10 mouse cellular contexts compared by ENCODE assay signal in genomic region chr9:101445764-101446163, GRCm38 (mm10).
DNase-seq lines count a peak whose midpoint lies in the region; ATAC-seq and TF ChIP-seq lines count a peak whose summit lies in the region.
"Had no signal": no experiment of that assay in that cellular context is flagged by ENCODE, and none has a peak within 500 bp of the region (broad histone marks: within the 10 kb centered on the region; RNA-seq: fewer than 3 reads in every experiment).

No protein-coding gene starts in this region.

- intact Hi-C loops in left cerebral cortex, postnatal 4 days (cut with DNase I), result no loop called here

- no peak for TF ChIP-seq CTCF in hindbrain, postnatal 0 days (IDR thresholded peaks at IDR 0.05; ENCODE audit: low read depth)

- no peaks in the 10 kb centered on the region for H3K4me1 ChIP-seq in hindbrain, postnatal 0 days (ENCODE audit: insufficient read depth, low read length)
- no peaks in the 10 kb centered on the region for H3K4me1 ChIP-seq in hindbrain, embryonic 11.5 days (replicated peaks; ENCODE audit: control insufficient read depth, insufficient read depth, low read length)
- no peaks in the 10 kb centered on the region for H3K4me1 ChIP-seq in heart, embryonic 16.5 days (ENCODE audit: control insufficient read depth, insufficient read depth, low read length)
- H3K4me1 ChIP-seq: megakaryocyte, embryonic 14.5 days had no signal

- H3K4me2 ChIP-seq in hindbrain, postnatal 0 days (ENCODE audit: low read depth, low read length), result no peak overlapping the region
- no peak overlapping the region for H3K4me2 ChIP-seq in hindbrain, embryonic 11.5 days (replicated peaks; ENCODE audit: low read depth, low read length)
- no peak overlapping the region for H3K4me2 ChIP-seq in heart, embryonic 16.5 days (ENCODE audit: low read depth, low read length)

- ATAC-seq in hindbrain, postnatal 0 days, result peak; percentile 83
- ATAC-seq in hindbrain, embryonic 11.5 days (ENCODE audit: low FRiP score), result no peak
- peak; percentile 28; the same call in 1 of the 2 replicates for ATAC-seq in heart, embryonic 16.5 days (replicated peaks; ENCODE audit: extremely low read depth, insufficient read depth, low FRiP score)
- ATAC-seq in megakaryocyte, adult 5-6 weeks (ENCODE audit: poor library complexity, severe bottlenecking), result no peak

- H3K27me3 ChIP-seq in hindbrain, postnatal 0 days (ENCODE audit: insufficient read depth, low read length), result no peaks in the 10 kb centered on the region
- H3K27me3 ChIP-seq in hindbrain, embryonic 11.5 days (ENCODE audit: control insufficient read depth, insufficient read depth, low read length), result no peaks in the 10 kb centered on the region
- H3K27me3 ChIP-seq in heart, embryonic 16.5 days (ENCODE audit: control insufficient read depth, insufficient read depth, low read length), result no peaks in the 10 kb centered on the region
- H3K27me3 ChIP-seq: megakaryocyte, embryonic 14.5 days had no signal

- no peaks in the 10 kb centered on the region for H3K9me3 ChIP-seq in hindbrain, postnatal 0 days (ENCODE audit: low read length)
- no peaks in the 10 kb centered on the region for H3K9me3 ChIP-seq in hindbrain, embryonic 11.5 days (ENCODE audit: control insufficient read depth, low read length)
- H3K9me3 ChIP-seq in heart, embryonic 16.5 days (replicated peaks; ENCODE audit: control insufficient read depth, low read length), result no peaks in the 10 kb centered on the region

- H3K4me3 ChIP-seq in hindbrain, postnatal 0 days (ENCODE audit: low read length), result no peak overlapping the region
- H3K4me3 ChIP-seq in hindbrain, embryonic 11.5 days (ENCODE audit: low read depth, low read length), result no peak overlapping the region
- H3K4me3 ChIP-seq in heart, embryonic 16.5 days (ENCODE audit: low read length), result no peak overlapping the region
- H3K4me3 ChIP-seq: megakaryocyte, embryonic 14.5 days had no signal

- no peak overlapping the region for H3K27ac ChIP-seq in hindbrain, postnatal 0 days
- no peak overlapping the region for H3K27ac ChIP-seq in hindbrain, embryonic 11.5 days (ENCODE audit: low read depth, low read length)
- H3K27ac ChIP-seq in heart, embryonic 16.5 days (ENCODE audit: low read length), result peak overlapping the region; percentile 23

- no peaks in the 10 kb centered on the region for H3K36me3 ChIP-seq in hindbrain, postnatal 0 days (ENCODE audit: insufficient read depth, low read length)
- no peaks in the 10 kb centered on the region for H3K36me3 ChIP-seq in hindbrain, embryonic 11.5 days (ENCODE audit: control insufficient read depth, insufficient read depth, low read length)
- no peaks in the 10 kb centered on the region for H3K36me3 ChIP-seq in heart, embryonic 16.5 days (ENCODE audit: control insufficient read depth, insufficient read depth)
- H3K36me3 ChIP-seq: G1E had no signal

- whole genome bisulfite sequencing in hindbrain, postnatal 0 days, result 58% methylated on average over 5 of the region's 5 CpGs
- WGBS in hindbrain, embryonic 11.5 days, result 89% methylated on average over 5 of the region's 5 CpGs
- WGBS in heart, embryonic 16.5 days, result 70% methylated on average over 5 of the region's 5 CpGs

- no peak overlapping the region for H3K9ac ChIP-seq in hindbrain, postnatal 0 days (replicated peaks; ENCODE audit: low read length)
- H3K9ac ChIP-seq in hindbrain, embryonic 11.5 days (ENCODE audit: low read depth, low read length), result no peak overlapping the region
- H3K9ac ChIP-seq in heart, embryonic 16.5 days (ENCODE audit: low read length), result no peak overlapping the region

- DNase-seq in hindbrain, postnatal 0 days (ENCODE audit: low spot score), result peak; percentile 60
- DNase-seq in hindbrain, embryonic 11.5 days (ENCODE audit: low spot score), result no peak
- DNase-seq in cerebellum, adult 8-10 months, result peak; percentile 38
- DNase-seq in left cerebral cortex, postnatal 4 days, result peak; percentile 53
- DNase-seq in B cell, adult 2 months, result no peak
- no peak for DNase-seq in thymus, postnatal 0 days (ENCODE audit: low spot score)

Comparison
In these comparisons a context has a peak if more than half of its experiments do, and no peak if none do; other contexts are left out.
1. ATAC-seq: peak in hindbrain, postnatal 0 days (single experiment) and heart, embryonic 16.5 days (single experiment); none in hindbrain, embryonic 11.5 days (single experiment) and megakaryocyte, adult 5-6 weeks (single experiment).
2. DNase-seq: peak in hindbrain, postnatal 0 days (single experiment), cerebellum, adult 8-10 months (single experiment) and left cerebral cortex, postnatal 4 days (single experiment); none in hindbrain, embryonic 11.5 days (single experiment), B cell, adult 2 months (0 of 2) and thymus, postnatal 0 days (single experiment).